Mouse (Mus musculus) C2C12 (cell line): ENCODE measurements around the gene Cltc.
"Not testable (repeated sequence)": the region's sequence is repeated elsewhere in the genome, so short reads cannot be mapped to it uniquely, and the experiment has no call there.

Experiments used
- CTCF ChIP-seq: IDR thresholded peaks from one replicate; pipeline ENCODE4 v1.5.1; 2011; ENCODE audit not compliant: control insufficient read depth, insufficient read depth, insufficient read length
- MAX ChIP-seq: IDR thresholded peaks from one replicate; pipeline ENCODE4 v1.6.1; 2011; ENCODE audit warnings: mild to moderate bottlenecking, control low read depth
- USF1 ChIP-seq: IDR thresholded peaks from one replicate; pipeline ENCODE4 v1.6.1; 2011; ENCODE audit warnings: low read depth, mild to moderate bottlenecking, control low read depth, moderate library complexity

DNA sequence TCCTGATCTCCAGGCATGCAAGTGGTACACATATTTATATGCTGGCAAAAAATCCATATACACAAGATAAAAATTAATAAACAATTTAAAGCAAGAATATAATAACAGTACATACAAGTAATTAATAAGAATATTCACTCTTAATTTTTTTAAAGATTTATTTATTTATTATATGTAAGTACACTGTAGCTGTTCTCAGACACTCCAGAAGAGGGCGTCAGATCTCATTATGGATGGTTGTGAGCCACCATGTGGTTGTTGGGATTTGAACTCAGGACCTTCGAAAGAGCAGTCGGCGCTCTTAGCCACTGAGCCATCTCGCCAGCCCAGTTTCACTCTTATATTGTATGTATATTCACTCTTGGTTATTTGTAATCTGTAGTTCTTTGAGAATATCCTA lies 30.1 kb upstream of the Cltc start:
- not testable (repeated sequence) for TF ChIP-seq CTCF, USF1, MAX
